Mouse (Mus musculus) myocyte (in vitro differentiated cells): ENCODE results near the gene Zfp423. TPM values are rescaled to one million over a fixed set of nuclear protein-coding genes. Genes with fewer than 3 reads are reported as not detected.

Experiments
- H3K27me3 ChIP-seq: one replicate; pipeline ENCODE4 v1.6.1; 2011; ENCODE audit not compliant: control insufficient read depth, insufficient read depth, insufficient read length
- H3K36me3 ChIP-seq: one replicate; pipeline ENCODE4 v1.6.1; 2011; ENCODE audit not compliant: control insufficient read depth, insufficient read depth
- H3K4me2 ChIP-seq: one replicate; pipeline ENCODE4 v1.6.1; 2011; ENCODE audit warnings: low read depth, control low read depth
- H3K4me3 ChIP-seq: one replicate; pipeline ENCODE4 v1.5.1; 2011; ENCODE audit warnings: mild to moderate bottlenecking, control low read depth, moderate library complexity
- H3K79me2 ChIP-seq: one replicate; pipeline ENCODE4 v1.6.1; 2011; ENCODE audit not compliant: control insufficient read depth, insufficient read depth
- H3ac ChIP-seq: one replicate; pipeline ENCODE4 v1.6.1; 2011; ENCODE audit not compliant: control insufficient read depth, insufficient read length
- CEBPB ChIP-seq: IDR thresholded peaks from 2 replicates; pipeline ENCODE4 v1.6.1; 2011; ENCODE audit warnings: mild to moderate bottlenecking, moderate library complexity; ENCODE audit not compliant: poor library complexity, insufficient read depth, severe bottlenecking
- E2F4 ChIP-seq: IDR thresholded peaks from one replicate; pipeline ENCODE4 v1.6.1; 2011; ENCODE audit warnings: mild to moderate bottlenecking, control low read depth, moderate library complexity; ENCODE audit not compliant: insufficient read depth
- MAX ChIP-seq: IDR thresholded peaks from one replicate; pipeline ENCODE4 v1.6.1; 2011; ENCODE audit warnings: low read depth, mild to moderate bottlenecking, control low read depth
- MYOD1 ChIP-seq, 3 experiments: IDR thresholded peaks; one replicate each; pipeline ENCODE4 v1.6.1; 2011; ENCODE audit warnings: control low read depth in 2 of 3, low read depth in 2 of 3, mild to moderate bottlenecking in 2 of 3, moderate library complexity in 1 of 3; ENCODE audit not compliant: insufficient read length in 2 of 3, control insufficient read depth in 1 of 3
- MYOG ChIP-seq, 3 experiments: IDR thresholded peaks; one replicate each; pipeline ENCODE4 v1.6.1; 2011; ENCODE audit warnings: control low read depth in 2 of 3, low read depth in 2 of 3, mild to moderate bottlenecking in 2 of 3; ENCODE audit not compliant: insufficient read length in 2 of 3, control insufficient read depth in 1 of 3, insufficient read depth in 1 of 3
- POLR2A ChIP-seq: IDR thresholded peaks from one replicate; pipeline ENCODE4 v1.6.1; 2011; ENCODE audit warnings: low read depth, mild to moderate bottlenecking, control low read depth, moderate library complexity; ENCODE audit not compliant: insufficient read length
- POLR2AphosphoS2 ChIP-seq: IDR thresholded peaks from one replicate; pipeline ENCODE4 v1.6.1; 2011; ENCODE audit warnings: low read depth, control low read depth; ENCODE audit not compliant: insufficient read length
- REST ChIP-seq: IDR thresholded peaks from one replicate; pipeline ENCODE4 v1.6.1; 2011; ENCODE audit warnings: mild to moderate bottlenecking, control low read depth, moderate library complexity; ENCODE audit not compliant: insufficient read depth, insufficient read length
- SRF ChIP-seq: IDR thresholded peaks from one replicate; pipeline ENCODE4 v1.6.1; 2011; ENCODE audit warnings: low read depth; ENCODE audit not compliant: control insufficient read depth, insufficient read length
- TCF12 ChIP-seq: IDR thresholded peaks from one replicate; pipeline ENCODE4 v1.6.1; 2011; ENCODE audit warnings: mild to moderate bottlenecking, control low read depth; ENCODE audit not compliant: poor library complexity, insufficient read depth, severe bottlenecking
- TCF3 ChIP-seq: IDR thresholded peaks from one replicate; pipeline ENCODE4 v1.6.1; 2011; ENCODE audit warnings: low read depth, control low read depth; ENCODE audit not compliant: insufficient read length
- USF1 ChIP-seq: IDR thresholded peaks from one replicate; pipeline ENCODE4 v1.6.1; 2011; ENCODE audit warnings: low read depth, mild to moderate bottlenecking, control low read depth, moderate library complexity
- polyA plus RNA-seq: library from polyadenylated mRNA; unstranded; fragments of >200 nt; fragmentation: generic; extraction: Trizol; gene quantifications from one replicate; pipeline ENCODE4 v1.2.1, GENCODE M21; 2012; ENCODE audit warnings: missing spikeins

The Zfp423 gene
- polyA plus RNA-seq, 1 experiment, result 0.04 TPM

DNA sequence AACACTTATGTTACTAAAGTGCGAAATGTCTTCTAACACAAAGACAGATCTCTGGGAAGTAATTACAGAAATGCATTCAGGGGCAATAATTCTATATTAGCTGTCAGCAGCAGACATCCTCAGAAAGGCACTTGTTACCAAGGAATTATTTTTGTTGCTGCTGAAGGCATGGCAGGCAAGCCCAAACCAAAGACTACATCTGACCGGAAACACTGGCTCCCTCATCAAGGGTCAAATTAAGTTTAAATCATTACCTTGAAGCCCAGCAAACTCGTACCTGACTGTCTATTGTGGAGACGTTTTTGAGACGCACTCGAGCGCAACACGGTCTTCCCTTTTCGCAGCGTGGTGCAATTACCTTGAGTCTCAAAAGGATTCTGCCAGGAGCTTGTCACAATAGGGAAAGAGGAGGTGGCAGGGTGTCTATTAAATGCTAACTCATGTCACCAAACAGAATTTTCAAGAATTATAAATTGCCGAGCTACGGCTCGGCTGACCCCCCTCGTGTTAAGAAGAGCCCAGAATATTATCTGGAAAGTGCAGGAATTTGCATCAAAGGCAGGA is 86.3 kb downstream of the Zfp423 start:
- H3K27me3 ChIP-seq, result peaks cover 5% of the 10 kb centered on the region
- H3ac ChIP-seq, result no peak overlapping the region
- no peaks in the 10 kb centered on the region for H3K36me3 ChIP-seq
- no peaks in the 10 kb centered on the region for H3K79me2 ChIP-seq
- H3K4me3 ChIP-seq, result no peak overlapping the region
- TF ChIP-seq TCF12, result no peak
- no peak for TF ChIP-seq REST
- no peak for TF ChIP-seq MAX
- TF ChIP-seq MYOD1 (IDR thresholded peaks at IDR 0.05; ENCODE audit: control insufficient read depth in 1 of 3, insufficient read length in 2 of 3, low read depth in 2 of 3), result no peak
- TF ChIP-seq TCF3, result no peak
- TF ChIP-seq CEBPB, result no peak
- no peak for TF ChIP-seq SRF
- TF ChIP-seq E2F4, result no peak
- TF ChIP-seq POLR2A, result no peak
- TF ChIP-seq POLR2AphosphoS2, result no peak
- no peak for TF ChIP-seq USF1
- TF ChIP-seq MYOG (IDR thresholded peaks at IDR 0.05; ENCODE audit: control insufficient read depth in 1 of 3, insufficient read depth in 1 of 3, insufficient read length in 2 of 3, low read depth in 2 of 3), result no peak
- H3K4me2 ChIP-seq, result no peak overlapping the region

DNA sequence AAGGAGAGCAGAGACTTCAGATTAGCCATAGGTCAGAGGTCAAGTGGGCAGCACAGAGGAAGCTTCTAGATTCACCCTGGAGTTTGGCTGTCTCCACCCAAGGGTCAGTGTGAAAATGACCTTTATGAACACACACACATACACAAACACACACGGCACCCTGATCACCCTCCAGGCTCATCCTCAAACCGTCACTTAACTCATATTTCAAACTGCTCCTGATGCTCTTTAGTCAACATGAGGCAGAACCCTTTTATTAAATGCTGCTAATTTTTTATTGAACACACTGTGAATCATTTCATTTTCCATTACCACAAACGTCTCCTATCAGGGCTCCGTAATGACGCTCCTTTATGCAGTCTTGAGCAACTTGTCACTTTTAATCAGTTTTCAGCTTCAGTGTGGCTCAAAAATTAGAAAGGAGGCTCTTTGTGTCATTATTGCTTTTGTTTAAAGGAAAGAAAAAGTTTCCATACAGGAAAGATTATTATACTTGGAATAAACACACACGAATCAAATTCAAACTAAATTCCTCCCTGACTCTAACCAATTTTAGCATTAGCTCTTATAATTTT is 87.0 kb downstream of the Zfp423 start:
- Histone ChIP-seq H3ac (no peak overlapping the region), H3K4me2 (no peak overlapping the region), H3K27me3 (peaks cover 5% of the 10 kb centered on the region), H3K79me2 (no peaks in the 10 kb centered on the region), H3K36me3 (no peaks in the 10 kb centered on the region), H3K4me3 (no peak overlapping the region)
- TF ChIP-seq TCF12, result no peak
- TF ChIP-seq TCF3, result no peak
- TF ChIP-seq POLR2A, result no peak
- TF ChIP-seq REST, result no peak
- TF ChIP-seq USF1, result no peak
- no peak for TF ChIP-seq CEBPB
- TF ChIP-seq POLR2AphosphoS2, result no peak
- no peak for TF ChIP-seq SRF
- TF ChIP-seq MYOD1 (IDR thresholded peaks at IDR 0.05; ENCODE audit: control insufficient read depth in 1 of 3, insufficient read length in 2 of 3, low read depth in 2 of 3), result no peak
- no peak for TF ChIP-seq MYOG (IDR thresholded peaks at IDR 0.05; ENCODE audit: control insufficient read depth in 1 of 3, insufficient read depth in 1 of 3, insufficient read length in 2 of 3, low read depth in 2 of 3)
- no peak for TF ChIP-seq MAX
- TF ChIP-seq E2F4, result no peak

- Histone ChIP-seq H3K79me2 (no peaks in the 10 kb centered on the region), H3ac (no peak overlapping the region), H3K36me3 (no peaks in the 10 kb centered on the region), H3K27me3 (no peaks in the 10 kb centered on the region), H3K4me2 (no peak overlapping the region), H3K4me3 (no peak overlapping the region)
- TF ChIP-seq REST (no peak), MYOD1 (IDR thresholded peaks at IDR 0.05; ENCODE audit: control insufficient read depth in 1 of 3, insufficient read length in 2 of 3, low read depth in 2 of 3) (no peak), TCF12 (no peak), POLR2A (no peak), SRF (no peak), TCF3 (no peak), MYOG (IDR thresholded peaks at IDR 0.05; ENCODE audit: control insufficient read depth in 1 of 3, insufficient read depth in 1 of 3, insufficient read length in 2 of 3, low read depth in 2 of 3) (no peak), MAX (no peak), E2F4 (no peak), USF1 (no peak), CEBPB (no peak), POLR2AphosphoS2 (no peak)
These were observed 92.8 kb downstream of the Zfp423 start for GRCm38 (mm10) chr8:87866586-87866985.

GRCm38 (mm10) chr8:87864236-87864635 is 95.2 kb downstream of the Zfp423 start:
- TF ChIP-seq POLR2AphosphoS2, result no peak
- no peak for TF ChIP-seq MAX
- no peak for TF ChIP-seq POLR2A
- no peak for TF ChIP-seq E2F4
- no peak for TF ChIP-seq CEBPB
- TF ChIP-seq REST, result no peak
- TF ChIP-seq USF1, result no peak
- no peak for TF ChIP-seq TCF12
- TF ChIP-seq MYOG (IDR thresholded peaks at IDR 0.05; ENCODE audit: control insufficient read depth in 1 of 3, insufficient read depth in 1 of 3, insufficient read length in 2 of 3, low read depth in 2 of 3), result no peak
- TF ChIP-seq SRF, result no peak
- TF ChIP-seq TCF3, result no peak
- TF ChIP-seq MYOD1 (IDR thresholded peaks at IDR 0.05; ENCODE audit: control insufficient read depth in 1 of 3, insufficient read length in 2 of 3, low read depth in 2 of 3), result no peak
- Histone ChIP-seq H3K27me3 (peaks cover 1% of the 10 kb centered on the region), H3K4me3 (no peak overlapping the region)

More at GRCm38 (mm10) chr8:87864236-87864635, 95.2 kb downstream of the Zfp423 start:
- H3K79me2 ChIP-seq, result no peaks in the 10 kb centered on the region
- H3ac ChIP-seq, result no peak overlapping the region
- H3K4me2 ChIP-seq, result no peak overlapping the region
- no peaks in the 10 kb centered on the region for H3K36me3 ChIP-seq
